Mouse (Mus musculus): ENCODE measurements around the gene Nsdhl.

Gene Nsdhl

GRCm38 (mm10) chrX:73005678-73006077, 87.3 kb downstream of the Nsdhl start:
- DNase-seq, result no peak

- peak; percentile 91 for DNase-seq
Measured at GRCm38 (mm10) chrX:73007597-73008479, 89.5 kb downstream of the Nsdhl start.
